Mouse (Mus musculus) liver, postnatal 0 days (tissue): ENCODE data around the gene Them4.

Experiments
- CTCF ChIP-seq: sonication (generic); IDR thresholded peaks from 2 replicates; pipeline ENCODE4 v1.5.1; 2016; ENCODE audit warnings: antibody characterized with exemption, low read depth
- EP300 ChIP-seq: IDR thresholded peaks from 2 replicates; pipeline ENCODE4 v1.6.1; 2016; ENCODE audit warnings: antibody characterized with exemption, low read depth, mild to moderate bottlenecking

- TF ChIP-seq CTCF (peak; percentile 45), EP300 (no peak)
Measured at GRCm38 (mm10) chr3:94328681-94329080, 18.8 kb downstream of the Them4 start.
